Mouse (Mus musculus) effector memory CD4-positive, alpha-beta T cell, adult 7 months (primary cell): ENCODE measurements around the gene Syn3. TPM values are rescaled to one million over a fixed set of nuclear protein-coding genes. Genes with fewer than 3 reads are reported as not detected.

Experiments
- polyA plus RNA-seq: library from polyadenylated mRNA; unstranded; fragments of 100-300 nt; shearing (Covaris generic); gene quantifications from one replicate; pipeline ENCODE4 v1.2.1, GENCODE M21; 2017

Syn3 gene
- 0.10 TPM for polyA plus RNA-seq

DNA sequence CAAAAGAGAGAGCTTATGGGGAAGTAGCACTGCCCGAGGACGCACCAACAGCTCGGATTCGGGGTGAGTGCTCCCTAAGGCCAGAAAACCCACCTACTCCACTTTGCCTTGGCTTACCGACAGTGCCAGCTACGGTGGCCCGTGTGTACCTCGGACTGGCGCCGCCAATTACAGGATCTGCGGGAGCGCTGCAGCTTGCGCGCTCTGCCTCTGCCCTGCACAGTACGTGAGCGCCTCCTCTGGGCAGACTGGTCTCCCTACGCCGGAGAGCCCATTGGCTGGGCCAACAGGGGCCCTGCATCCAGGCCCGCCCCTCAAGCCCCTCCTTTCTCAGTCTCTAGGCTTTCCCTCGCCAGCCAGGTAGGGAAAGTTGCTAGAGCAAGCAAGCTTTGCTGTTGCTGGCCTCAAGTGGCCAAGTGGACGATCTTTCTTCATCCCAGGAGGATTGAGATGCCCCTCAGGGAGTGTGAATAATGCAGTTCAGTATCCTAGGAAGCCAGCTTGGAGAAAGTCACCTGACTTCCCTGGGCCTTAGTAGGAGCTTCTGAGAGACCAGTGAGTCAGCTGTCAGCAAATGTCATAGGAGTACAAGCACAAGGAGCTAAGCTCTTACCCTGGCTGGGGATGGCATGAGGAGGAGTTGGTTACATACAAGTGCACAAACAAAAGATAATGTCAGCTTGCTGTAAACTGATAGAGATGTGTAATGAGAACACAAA lies at the start of gene Syn3:
Gene Syn3, minus strand, starts transcription at position 224 of the 719 bp plus-strand sequence.

DNA sequence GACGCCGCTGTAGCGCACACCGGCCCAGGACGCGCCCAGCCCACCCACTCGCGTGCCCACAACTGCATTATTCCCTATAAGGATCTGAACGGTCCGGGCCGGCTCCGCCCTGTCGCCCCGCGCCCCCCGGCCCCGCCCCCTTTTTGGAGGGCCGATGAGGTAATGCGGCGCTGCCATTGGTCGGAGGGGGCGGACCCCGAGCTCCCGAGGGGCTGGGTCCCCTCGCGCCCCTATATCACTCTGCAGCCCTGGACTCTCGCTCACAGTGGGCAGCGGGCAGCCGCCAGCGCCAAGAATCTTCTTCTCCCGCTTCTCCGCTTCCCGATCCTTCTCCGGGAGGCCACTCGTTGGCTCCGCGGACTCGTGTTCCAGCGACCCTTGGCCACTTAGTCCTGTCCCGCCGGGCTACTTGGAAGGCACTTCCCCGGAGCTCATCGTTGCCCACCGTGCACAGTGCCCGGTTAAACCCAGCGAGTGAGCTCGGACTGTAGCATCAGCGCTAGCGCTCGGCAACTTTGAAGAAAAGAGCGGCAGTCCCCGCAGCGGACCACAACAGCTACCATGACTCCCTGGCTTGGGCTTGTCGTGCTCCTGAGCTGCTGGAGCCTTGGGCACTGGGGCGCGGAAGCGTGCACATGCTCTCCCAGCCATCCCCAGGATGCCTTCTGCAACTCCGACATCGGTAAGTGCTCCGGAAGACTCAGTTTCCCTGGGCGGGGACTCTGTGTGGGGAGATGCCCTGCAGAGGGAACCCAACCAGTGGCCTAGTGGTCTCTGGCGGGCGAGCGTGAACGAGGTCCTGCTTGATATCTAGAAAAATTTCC lies 198.2 kb downstream of the Syn3 start, which contains the start of gene Timp3:
Gene Timp3, plus strand, starts transcription at position 80 of the 824 bp plus-strand sequence.

DNA sequence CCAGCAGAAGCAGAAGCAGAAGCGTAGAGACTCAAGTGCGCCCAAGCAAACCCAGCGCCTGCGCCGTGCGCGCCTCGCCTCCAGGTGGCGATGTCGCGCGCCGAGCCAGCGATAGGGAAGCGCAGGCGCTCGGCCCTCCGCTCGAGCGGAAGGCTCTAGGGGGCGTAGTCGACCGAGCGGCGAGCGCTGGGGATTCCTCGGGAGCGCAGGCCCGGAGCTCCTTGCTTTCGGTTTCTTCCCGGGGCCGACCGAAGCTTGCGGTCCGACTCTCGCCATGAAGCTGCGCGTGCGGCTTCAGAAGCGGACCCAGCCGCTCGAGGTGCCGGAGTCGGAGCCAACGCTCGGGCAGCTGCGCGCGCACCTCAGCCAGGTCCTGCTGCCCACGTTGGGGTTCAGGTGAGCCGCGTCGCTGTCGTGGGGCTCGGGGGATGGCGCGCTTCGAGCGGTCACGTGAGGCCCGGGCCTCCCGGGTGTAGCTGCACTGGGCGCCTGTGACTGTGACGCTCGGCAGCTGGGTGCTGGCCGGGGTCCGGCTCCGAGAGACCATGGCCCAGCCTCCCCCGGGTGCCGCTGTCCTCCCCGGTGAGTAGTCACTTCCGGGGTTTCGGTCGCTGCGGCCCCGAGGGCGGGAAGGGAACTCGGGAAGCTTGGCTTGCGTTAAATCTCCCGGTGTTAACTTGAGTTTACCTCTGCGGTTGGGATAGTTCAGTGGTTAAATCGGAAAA lies 476.8 kb downstream of the Syn3 start, which contains the start of gene Fbxo7:
Gene Fbxo7, plus strand, starts transcription at position 224 of the 725 bp plus-strand sequence.

DNA sequence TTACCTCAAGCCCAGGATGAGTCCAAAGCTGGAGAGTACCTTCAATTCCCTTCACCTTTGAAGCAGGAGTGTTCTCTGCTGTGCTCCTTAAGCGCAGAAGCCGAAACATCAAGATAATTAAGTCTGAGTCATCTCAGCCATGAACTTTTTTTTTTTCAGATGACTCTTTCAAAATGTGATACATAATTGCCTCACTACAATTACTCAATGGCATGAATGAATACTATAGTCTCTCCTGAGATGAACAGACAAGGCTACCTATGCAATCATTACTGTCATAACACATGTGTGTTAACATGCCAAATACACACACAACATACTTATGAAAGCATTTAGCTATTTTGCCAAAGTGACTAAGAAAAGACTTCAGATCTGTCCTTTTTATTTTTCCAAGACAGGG lies 486.9 kb downstream of the Syn3 start, which contains the start of gene Bpifc:
Gene Bpifc, minus strand, starts transcription at position 115 of the 400 bp plus-strand sequence.

Other genes with a start within 250 kb of the Syn3 start
- not detected for gene Timp3, start 198.5 kb downstream of the Syn3 start, polyA plus RNA-seq
- 332 TPM for gene Hsp90b1, start 206.6 kb upstream of the Syn3 start, polyA plus RNA-seq
- gene Ttc41, start 206.9 kb upstream of the Syn3 start, polyA plus RNA-seq: 0.63 TPM